Mouse (Mus musculus): ENCODE data around the gene Lgr5. TPM values are rescaled to one million over a fixed set of nuclear protein-coding genes. Genes with fewer than 3 reads are reported as not detected.

Gene Lgr5
- 0.76 and 4.0 TPM in 2 replicates for polyA plus RNA-seq (2016; fragmentation: Nextera tagmentation; extraction: Ambion mirVana)

DNA sequence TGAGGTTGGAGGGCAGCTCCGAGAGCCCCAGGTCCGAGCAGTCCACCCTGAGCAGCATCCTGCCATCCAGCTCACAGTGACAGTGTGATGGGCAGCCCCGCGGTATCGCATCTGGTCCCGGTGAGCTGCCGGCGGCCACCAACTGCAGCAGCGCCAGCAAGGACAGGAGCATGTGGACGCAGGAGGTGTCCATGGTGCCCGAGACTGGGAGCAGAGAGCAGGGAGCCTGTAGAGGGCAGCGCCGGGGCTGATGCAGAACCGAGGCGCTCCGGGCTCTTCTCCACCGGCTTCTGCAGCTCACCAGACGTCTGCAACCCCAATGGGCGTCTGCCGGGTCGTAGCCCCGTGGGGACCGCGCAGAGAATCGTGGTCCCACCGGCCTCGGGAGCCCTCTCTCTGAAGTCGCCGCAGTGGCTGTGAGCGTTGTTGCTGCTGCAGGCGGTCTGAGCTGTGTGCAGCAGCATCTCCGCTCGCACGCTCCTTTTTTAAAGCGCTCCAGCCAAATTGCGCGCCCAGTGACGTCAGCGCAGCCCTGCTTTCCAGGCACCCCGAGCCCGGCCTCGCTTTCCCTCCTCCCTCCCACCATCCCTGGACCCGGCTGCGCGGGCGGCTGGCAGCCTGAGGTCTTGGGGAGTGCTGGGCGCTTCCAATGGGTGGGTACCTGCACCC lies at the start of gene Lgr5:
Gene Lgr5 (minus strand): TSS at position 480 of the 669 bp plus-strand sequence.
- Histone ChIP-seq H3K27ac (peak within 1 kb of the TSS; percentile 42; the same call in 1 of the 2 replicates), H3K4me1 (peaks cover 28% of the 10 kb centered on the region), H3K9me3 (no peaks in the 10 kb centered on the region), H3K27me3 (ENCODE audit: insufficient read depth, poor library complexity, severe bottlenecking) (peaks cover 56% of the 10 kb centered on the region), H3K36me3 (no peaks in the 10 kb centered on the region), H3K4me3 (peak within 1 kb of the TSS; percentile 69)
- WGBS: 0% methylated on average over 47 of the region's 47 CpGs
- peak; percentile 88 for DNase-seq (ENCODE audit: low spot score)

DNA sequence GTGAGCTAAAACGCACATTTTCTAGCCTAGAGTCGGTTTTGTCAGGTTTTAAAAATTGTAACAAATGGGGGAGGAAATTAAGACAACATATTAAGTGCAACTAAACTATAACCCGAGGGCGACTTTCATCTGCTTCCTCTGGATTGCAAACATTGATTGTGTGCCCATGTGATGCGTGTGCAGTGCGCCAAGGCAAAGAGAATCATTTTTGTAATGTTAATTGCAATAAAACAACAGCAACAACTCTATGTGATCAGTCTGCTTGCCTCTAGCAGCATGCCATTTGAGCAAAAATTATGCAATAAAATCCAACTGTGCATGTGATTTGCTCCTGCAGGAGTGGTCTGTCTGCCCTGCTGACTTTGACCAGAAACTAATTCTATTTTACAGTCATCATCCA lies 39.1 kb upstream of the Lgr5 start:
- H3K9me3 ChIP-seq: no peaks in the 10 kb centered on the region
- H3K36me3 ChIP-seq: no peaks in the 10 kb centered on the region
- H3K4me3 ChIP-seq: no peak overlapping the region
- H3K27ac ChIP-seq: no peak overlapping the region
- no peak for DNase-seq (ENCODE audit: low spot score)
- 85% methylated on average over 6 of the region's 6 CpGs for WGBS
- no peaks in the 10 kb centered on the region for H3K27me3 ChIP-seq (ENCODE audit: insufficient read depth, poor library complexity, severe bottlenecking)
- no peaks in the 10 kb centered on the region for H3K4me1 ChIP-seq

DNA sequence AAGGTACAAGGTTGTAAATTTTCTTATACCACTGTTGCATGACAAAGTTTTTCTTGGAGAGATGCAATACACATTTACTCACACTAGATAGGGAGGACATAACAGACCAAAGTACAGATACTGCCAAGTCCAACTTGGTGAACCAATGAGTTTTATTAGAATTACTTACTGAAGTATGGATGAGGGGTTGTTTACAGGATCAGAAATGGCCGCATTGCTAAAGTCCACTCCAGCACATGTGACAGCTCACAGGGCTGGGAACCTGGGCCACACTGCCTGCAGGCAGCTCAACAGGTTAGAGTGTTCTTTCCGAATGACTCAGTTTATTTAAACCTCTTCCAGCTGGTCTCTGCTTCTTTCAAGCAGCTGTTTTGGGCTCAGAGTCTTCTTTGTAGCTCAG lies 37.4 kb upstream of the Lgr5 start:
- Histone ChIP-seq H3K27ac (no peak overlapping the region), H3K4me1 (no peaks in the 10 kb centered on the region), H3K9me3 (no peaks in the 10 kb centered on the region), H3K27me3 (ENCODE audit: insufficient read depth, poor library complexity, severe bottlenecking) (no peaks in the 10 kb centered on the region), H3K36me3 (no peaks in the 10 kb centered on the region), H3K4me3 (no peak overlapping the region)
- 71% methylated on average over 2 of the region's 2 CpGs for WGBS
- DNase-seq (ENCODE audit: low spot score): no peak

DNA sequence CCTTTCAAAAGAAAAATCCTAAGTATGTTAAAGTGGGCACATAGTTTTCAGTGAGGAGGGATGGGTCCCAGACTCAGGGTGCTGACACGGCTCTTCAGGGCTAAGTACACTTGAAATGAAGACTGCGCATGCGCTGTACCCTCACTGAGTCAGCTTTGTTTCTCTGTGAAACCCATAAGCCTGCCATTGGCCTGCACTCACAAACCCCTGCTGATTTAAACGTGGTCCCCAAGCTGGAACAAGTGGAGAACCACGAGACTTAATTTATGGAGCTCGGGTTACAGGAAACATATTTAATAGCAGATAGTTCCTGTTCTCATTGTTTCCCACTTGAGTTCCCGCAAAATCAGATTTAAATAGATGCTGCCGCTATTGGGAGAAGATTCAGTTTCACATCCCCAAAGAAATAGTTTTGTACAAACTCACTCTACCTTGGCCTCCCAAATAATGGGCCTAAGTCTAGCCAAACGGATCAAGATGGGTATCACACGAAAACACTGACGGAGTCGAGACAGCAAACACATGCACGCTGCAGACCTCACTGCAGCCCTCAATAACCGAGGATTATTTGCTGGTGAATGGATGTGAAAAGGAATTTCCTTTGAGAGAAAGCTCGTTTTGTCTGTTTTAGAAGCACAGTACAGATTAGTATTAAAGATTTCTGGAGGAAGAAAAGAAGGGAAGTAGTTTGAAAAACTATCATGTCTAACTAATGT lies 36.5 kb upstream of the Lgr5 start:
- Histone ChIP-seq H3K36me3 (no peaks in the 10 kb centered on the region), H3K27me3 (ENCODE audit: insufficient read depth, poor library complexity, severe bottlenecking) (no peaks in the 10 kb centered on the region), H3K4me3 (no peak overlapping the region), H3K4me1 (no peaks in the 10 kb centered on the region), H3K27ac (no peak overlapping the region), H3K9me3 (no peaks in the 10 kb centered on the region)
- WGBS: 74% methylated on average over 15 of the region's 15 CpGs
- DNase-seq (ENCODE audit: low spot score): peak; percentile 77

DNA sequence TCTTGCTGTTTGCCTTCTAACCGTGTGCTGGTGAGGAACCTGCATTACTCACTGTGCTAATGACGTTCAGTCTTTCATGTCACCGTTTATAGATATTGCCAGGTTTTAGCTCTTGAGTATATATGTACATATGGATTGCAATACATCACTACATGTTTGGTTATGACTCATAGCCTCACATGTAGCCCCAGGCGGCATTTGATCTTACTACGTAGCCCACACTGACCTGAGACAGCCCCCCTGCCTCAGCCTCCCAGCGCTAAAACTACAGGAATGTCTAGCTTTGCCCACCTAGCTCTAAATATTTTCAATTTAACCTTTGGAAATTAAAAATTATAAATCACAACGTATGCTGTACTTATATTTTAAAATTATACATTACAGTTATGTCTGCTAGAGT lies 35.9 kb upstream of the Lgr5 start:
- Histone ChIP-seq H3K27ac (no peak overlapping the region), H3K36me3 (no peaks in the 10 kb centered on the region), H3K9me3 (no peaks in the 10 kb centered on the region), H3K27me3 (ENCODE audit: insufficient read depth, poor library complexity, severe bottlenecking) (no peaks in the 10 kb centered on the region), H3K4me1 (no peaks in the 10 kb centered on the region), H3K4me3 (no peak overlapping the region)
- 82% methylated on average over 7 of the region's 7 CpGs for WGBS
- DNase-seq (ENCODE audit: low spot score): no peak

DNA sequence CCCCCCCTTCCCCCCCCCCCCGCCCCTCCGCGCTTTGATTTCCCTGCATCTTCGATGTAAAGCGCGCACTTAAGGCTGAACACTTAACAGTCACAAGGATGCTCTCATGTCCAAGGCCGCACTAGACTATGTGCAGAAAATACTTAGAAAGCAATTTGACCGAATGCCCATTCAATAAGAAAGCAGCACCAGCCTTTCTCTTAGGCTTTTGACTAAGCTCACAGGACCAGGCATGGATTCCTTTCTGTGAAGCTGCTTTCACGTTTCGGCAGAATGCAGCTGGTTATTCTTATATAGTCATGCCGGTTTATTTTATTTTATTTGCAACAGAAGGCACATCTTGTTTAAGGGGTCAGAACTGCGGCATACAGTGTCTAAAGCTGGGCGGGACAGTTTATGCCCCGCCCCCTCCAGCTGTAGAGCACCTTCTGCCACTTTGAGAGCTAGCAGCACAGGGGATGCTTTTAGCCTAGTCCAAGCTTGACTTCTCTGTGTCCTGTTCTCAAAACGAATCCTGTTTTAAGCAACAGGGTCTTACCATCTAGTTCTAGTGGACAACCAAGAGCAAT lies 30.8 kb upstream of the Lgr5 start:
- H3K9me3 ChIP-seq: no peaks in the 10 kb centered on the region
- peak overlapping the region; percentile 45 for H3K4me3 ChIP-seq
- 27% methylated on average over 15 of the region's 15 CpGs for WGBS
- no peak for DNase-seq (ENCODE audit: low spot score)
- H3K4me1 ChIP-seq: no peaks in the 10 kb centered on the region; the same call in 1 of the 2 replicates
- H3K27me3 ChIP-seq (ENCODE audit: insufficient read depth, poor library complexity, severe bottlenecking): no peaks in the 10 kb centered on the region
- H3K27ac ChIP-seq: no peak overlapping the region
- H3K36me3 ChIP-seq: no peaks in the 10 kb centered on the region

DNA sequence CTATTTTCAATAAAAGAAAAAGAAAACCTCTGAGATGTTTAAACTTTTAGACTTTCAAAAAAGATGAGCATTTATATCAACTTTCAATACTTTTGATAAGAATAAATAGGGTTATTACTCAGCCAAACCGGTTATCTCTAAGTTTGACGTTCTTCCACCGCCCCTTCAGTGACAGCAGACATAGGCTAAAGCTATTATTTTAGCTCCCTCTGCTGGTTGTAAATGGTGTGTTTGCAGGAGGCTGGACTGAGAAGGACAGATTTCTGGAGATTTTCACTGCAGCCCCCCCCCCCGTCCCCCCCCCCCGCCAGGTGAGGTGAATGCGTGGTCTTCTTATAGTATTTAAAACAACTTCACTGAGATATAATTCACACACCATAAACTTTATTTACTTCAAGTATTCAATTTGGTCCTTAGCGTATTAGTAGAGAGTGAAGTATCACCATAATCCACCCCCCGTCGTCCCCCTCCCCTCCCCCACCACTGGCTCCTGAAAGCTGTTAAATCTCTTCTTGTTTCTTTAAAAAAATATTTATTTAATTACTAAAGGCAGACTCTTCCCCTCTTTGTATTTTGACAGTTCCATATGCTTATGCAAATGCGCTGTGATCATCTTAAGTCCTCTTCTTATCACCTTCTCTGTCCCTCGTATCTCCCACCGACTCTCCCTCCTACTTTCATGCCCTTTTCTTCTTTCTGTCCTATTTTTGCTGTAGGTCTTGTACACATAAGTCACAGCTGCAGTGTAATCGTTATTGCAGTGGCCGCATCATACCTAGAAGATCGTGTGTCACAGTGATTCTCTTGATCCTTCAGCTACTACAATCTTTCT lies 30.1 kb upstream of the Lgr5 start:
- DNase-seq (ENCODE audit: low spot score): no peak
- Histone ChIP-seq H3K9me3 (no peaks in the 10 kb centered on the region), H3K27ac (no peak overlapping the region), H3K36me3 (no peaks in the 10 kb centered on the region), H3K4me1 (no peaks in the 10 kb centered on the region; the same call in 1 of the 2 replicates), H3K27me3 (ENCODE audit: insufficient read depth, poor library complexity, severe bottlenecking) (no peaks in the 10 kb centered on the region), H3K4me3 (peak overlapping the region; percentile 45)
- WGBS: 11% methylated on average over 14 of the region's 15 CpGs

DNA sequence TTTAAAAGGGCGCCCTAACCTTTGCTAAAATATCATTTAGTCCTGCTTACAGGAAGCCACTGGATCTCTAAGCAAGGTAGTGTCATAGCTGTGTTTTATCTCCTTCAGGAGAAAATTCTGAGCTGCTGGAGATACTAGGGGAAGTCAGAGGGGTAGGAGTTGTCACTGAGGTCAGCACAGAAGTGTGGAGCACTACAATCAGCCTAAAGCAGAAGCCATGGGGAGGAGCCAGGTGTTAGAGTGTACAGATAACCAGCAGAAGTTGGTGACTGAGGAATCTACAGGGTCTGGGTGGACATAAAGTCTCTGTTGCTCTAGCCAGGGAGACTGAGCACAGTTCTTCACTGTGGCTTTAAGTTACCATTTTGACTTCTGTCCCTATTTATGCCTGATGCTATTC lies 8.2 kb upstream of the Lgr5 start:
- DNase-seq (ENCODE audit: low spot score): no peak
- no peaks in the 10 kb centered on the region for H3K36me3 ChIP-seq
- 89% methylated on average over 1 of the region's 1 CpGs for WGBS
- H3K9me3 ChIP-seq: no peaks in the 10 kb centered on the region
- no peaks in the 10 kb centered on the region for H3K4me1 ChIP-seq
- H3K27me3 ChIP-seq (ENCODE audit: insufficient read depth, poor library complexity, severe bottlenecking): no peaks in the 10 kb centered on the region
- no peak overlapping the region for H3K4me3 ChIP-seq
- no peak overlapping the region for H3K27ac ChIP-seq

DNA sequence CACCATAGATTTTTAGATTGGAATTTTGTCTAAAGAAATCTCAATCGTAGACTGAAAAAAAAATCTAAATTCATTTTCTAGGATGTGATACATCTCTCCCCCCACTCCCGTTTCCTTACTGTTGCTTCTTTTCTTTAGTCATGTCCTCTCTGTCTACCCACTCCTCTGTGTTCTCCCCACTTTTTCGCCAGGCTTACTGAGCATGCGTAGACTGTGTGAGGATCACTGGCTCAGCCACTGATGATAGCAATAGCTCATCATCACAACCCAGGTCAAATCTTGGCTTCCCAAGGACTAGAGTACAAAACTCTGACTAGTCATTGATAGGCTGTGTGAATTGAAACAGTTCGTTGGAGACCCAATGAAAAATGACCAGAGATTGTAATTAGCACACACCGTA lies 6.1 kb upstream of the Lgr5 start:
- 84% methylated on average over 6 of the region's 6 CpGs for WGBS
- no peak overlapping the region for H3K27ac ChIP-seq
- no peaks in the 10 kb centered on the region for H3K9me3 ChIP-seq
- peaks cover 12% of the 10 kb centered on the region for H3K27me3 ChIP-seq (ENCODE audit: insufficient read depth, poor library complexity, severe bottlenecking)
- no peaks in the 10 kb centered on the region for H3K36me3 ChIP-seq
- no peak overlapping the region for H3K4me3 ChIP-seq
- H3K4me1 ChIP-seq: no peaks in the 10 kb centered on the region
- no peak for DNase-seq (ENCODE audit: low spot score)

DNA sequence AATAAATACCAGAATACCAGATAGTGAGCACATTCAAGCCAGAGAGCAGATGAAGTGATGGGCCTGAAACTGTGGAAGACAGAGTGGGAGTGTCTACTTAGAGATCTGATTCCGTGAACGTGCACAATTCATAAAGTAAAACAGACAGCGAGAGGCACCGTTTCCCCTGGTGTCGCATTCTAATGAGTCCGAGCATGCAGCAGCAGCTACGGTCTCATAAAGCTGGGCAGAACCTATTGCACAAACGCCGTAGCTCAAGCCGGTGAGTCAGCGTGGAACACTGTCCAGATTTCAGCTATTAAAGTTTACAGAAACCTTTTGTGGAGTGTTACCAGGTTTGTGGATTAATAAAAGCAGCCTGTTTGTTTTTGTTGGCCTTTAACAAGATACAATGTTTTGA lies 5.6 kb upstream of the Lgr5 start:
- WGBS: 81% methylated on average over 11 of the region's 11 CpGs
- Histone ChIP-seq H3K4me1 (peaks cover under 1% of the 10 kb centered on the region), H3K36me3 (no peaks in the 10 kb centered on the region), H3K27ac (no peak overlapping the region), H3K27me3 (ENCODE audit: insufficient read depth, poor library complexity, severe bottlenecking) (peaks cover 16% of the 10 kb centered on the region), H3K4me3 (no peak overlapping the region), H3K9me3 (no peaks in the 10 kb centered on the region)
- no peak for DNase-seq (ENCODE audit: low spot score)

DNA sequence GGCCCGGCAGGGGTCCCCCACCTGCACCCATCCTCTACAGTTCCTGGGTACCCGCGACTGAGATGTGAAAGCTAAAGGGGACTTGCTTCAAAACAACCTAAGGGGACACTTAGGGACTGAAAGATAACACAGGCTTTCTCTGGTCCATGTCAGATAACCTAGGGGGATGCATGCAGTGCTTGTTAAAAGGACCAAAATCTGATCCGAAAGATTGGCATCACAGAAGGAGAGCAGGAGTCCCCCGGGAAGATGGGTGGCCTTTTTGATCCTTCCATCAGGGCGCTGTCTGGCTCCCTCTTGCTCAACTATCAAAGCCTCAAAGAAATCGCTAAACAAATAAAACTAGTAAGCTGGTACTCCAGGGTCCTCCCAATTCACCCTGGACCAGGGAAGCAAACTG lies 399 bp upstream of the Lgr5 start:
- Histone ChIP-seq H3K27ac (peak overlapping the region; percentile 42; the same call in 1 of the 2 replicates), H3K4me3 (peak overlapping the region; percentile 69), H3K27me3 (ENCODE audit: insufficient read depth, poor library complexity, severe bottlenecking) (peaks cover 56% of the 10 kb centered on the region), H3K36me3 (no peaks in the 10 kb centered on the region), H3K9me3 (no peaks in the 10 kb centered on the region), H3K4me1 (peaks cover 28% of the 10 kb centered on the region)
- WGBS: under 1% methylated on average over 7 of the region's 7 CpGs
- DNase-seq (ENCODE audit: low spot score): no peak

DNA sequence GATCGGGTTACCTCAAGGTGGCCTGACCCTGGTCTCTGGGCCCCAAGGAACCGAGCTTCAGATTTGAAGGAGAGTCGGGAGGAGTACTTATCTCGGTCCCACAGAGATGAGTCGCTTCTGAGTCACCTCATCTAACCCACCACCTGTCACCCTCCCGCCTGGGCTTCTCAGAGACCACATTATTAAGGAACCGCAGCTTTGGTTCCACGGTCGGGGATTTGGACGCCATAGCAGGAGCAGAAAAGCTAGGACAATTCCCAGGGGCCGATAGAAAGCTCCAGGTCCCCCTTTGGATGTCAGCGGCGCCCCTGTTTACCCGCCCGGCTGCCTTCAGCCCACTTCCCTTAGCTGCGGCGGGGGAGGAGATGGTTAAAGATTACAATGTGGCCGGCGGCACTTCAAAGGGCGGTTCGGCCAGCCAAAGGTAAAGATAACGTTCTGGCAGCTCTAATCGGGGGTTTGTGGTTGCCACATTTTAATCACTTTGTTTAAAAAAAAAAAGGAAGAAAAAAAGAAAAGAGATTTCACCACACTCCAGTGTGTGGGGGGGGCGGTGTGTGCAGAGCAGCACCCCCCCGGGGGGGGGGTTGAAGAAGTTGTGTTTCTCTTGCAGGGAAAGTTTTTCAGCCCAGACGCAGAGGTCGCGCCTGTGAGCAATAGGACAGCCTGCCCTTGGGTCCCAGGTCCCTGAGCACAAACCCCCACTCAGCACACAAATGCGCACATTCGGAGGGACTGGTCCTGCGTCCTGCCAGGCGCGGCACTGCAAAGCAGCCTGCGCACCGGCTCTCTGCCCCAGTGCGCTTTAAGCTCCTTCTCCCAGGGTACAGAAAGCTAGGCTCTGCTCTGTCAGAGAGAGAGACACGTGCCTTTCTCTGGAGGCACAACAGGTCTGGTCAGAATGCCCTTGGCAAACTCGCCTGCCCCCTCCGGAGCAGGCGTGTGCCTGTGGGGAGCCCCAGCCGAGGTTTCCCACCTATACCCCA lies 1.0 kb downstream of the Lgr5 start:
- no peaks in the 10 kb centered on the region for H3K9me3 ChIP-seq
- no peak overlapping the region for H3K27ac ChIP-seq
- peak overlapping the region; percentile 69 for H3K4me3 ChIP-seq
- DNase-seq (ENCODE audit: low spot score): no peak
- peaks cover 61% of the 10 kb centered on the region for H3K27me3 ChIP-seq (ENCODE audit: insufficient read depth, poor library complexity, severe bottlenecking)
- H3K4me1 ChIP-seq: peaks cover 28% of the 10 kb centered on the region
- WGBS: under 1% methylated on average over 41 of the region's 41 CpGs
- H3K36me3 ChIP-seq: no peaks in the 10 kb centered on the region
